Mouse (Mus musculus): ENCODE measurements at regions not wholly inside any gene's neighbourhood (a gene's known extent, or its start where the extent isn't known, plus 50 kb on each side); places are given as distances from the start of the nearest gene placed in this dataset.
A peak's percentile ranks its signal among the peaks of the same experiment; 100 is the strongest.

GRCm38 (mm10) chr10:6053207-6053606, 131.0 kb upstream of the Rgs17 start:
- DNase-seq (ENCODE audit: low read depth, low spot score): no peak

- no peak for DNase-seq (ENCODE audit: low read depth, low spot score)
Observed at GRCm38 (mm10) chr10:6043358-6043757, 121.2 kb upstream of the Rgs17 start.

GRCm38 (mm10) chr10:6039771-6040170, 117.6 kb upstream of the Rgs17 start:
- no peak for DNase-seq (ENCODE audit: low read depth, low spot score)

GRCm38 (mm10) chr10:6035792-6036487, 113.7 kb upstream of the Rgs17 start:
- DNase-seq (ENCODE audit: low read depth, low spot score): peak; percentile 73

- DNase-seq (ENCODE audit: low read depth, low spot score): no peak
Observed at GRCm38 (mm10) chr10:6032469-6032868, 110.3 kb upstream of the Rgs17 start.

- DNase-seq (ENCODE audit: low read depth, low spot score): no peak
Observed at GRCm38 (mm10) chr10:6027551-6027950, 105.4 kb upstream of the Rgs17 start.

- no peak for DNase-seq (ENCODE audit: low read depth, low spot score)
Observed at GRCm38 (mm10) chr10:6026317-6026716, 104.1 kb upstream of the Rgs17 start.

- DNase-seq (ENCODE audit: low read depth, low spot score): no peak
Observed at GRCm38 (mm10) chr10:6022609-6023283, 100.5 kb upstream of the Rgs17 start.

- DNase-seq (ENCODE audit: low read depth, low spot score): no peak
Observed at GRCm38 (mm10) chr10:6020944-6021684, 98.9 kb upstream of the Rgs17 start.

GRCm38 (mm10) chr10:6013743-6014142, 91.5 kb upstream of the Rgs17 start:
- DNase-seq (ENCODE audit: low read depth, low spot score): no peak

GRCm38 (mm10) chr10:6011541-6011940, 89.3 kb upstream of the Rgs17 start:
- DNase-seq (ENCODE audit: low read depth, low spot score): no peak

GRCm38 (mm10) chr10:6011029-6011428, 88.8 kb upstream of the Rgs17 start:
- DNase-seq (ENCODE audit: low read depth, low spot score): no peak

- DNase-seq (ENCODE audit: low read depth, low spot score): no peak
Observed at GRCm38 (mm10) chr10:6007238-6007972, 85.2 kb upstream of the Rgs17 start.

- DNase-seq (ENCODE audit: low read depth, low spot score): no peak
Observed at GRCm38 (mm10) chr10:5981433-5981832, 59.2 kb upstream of the Rgs17 start.

- no peak for DNase-seq (ENCODE audit: low read depth, low spot score)
Observed at GRCm38 (mm10) chr10:5978534-5978933, 56.3 kb upstream of the Rgs17 start.

All from mesoderm, embryonic 11.5 days (tissue).